Mouse (Mus musculus): ENCODE measurements at regions not wholly inside any gene's neighbourhood (a gene's known extent, or its start where the extent isn't known, plus 50 kb on each side); places are given as distances from the start of the nearest gene placed in this dataset.

DNA sequence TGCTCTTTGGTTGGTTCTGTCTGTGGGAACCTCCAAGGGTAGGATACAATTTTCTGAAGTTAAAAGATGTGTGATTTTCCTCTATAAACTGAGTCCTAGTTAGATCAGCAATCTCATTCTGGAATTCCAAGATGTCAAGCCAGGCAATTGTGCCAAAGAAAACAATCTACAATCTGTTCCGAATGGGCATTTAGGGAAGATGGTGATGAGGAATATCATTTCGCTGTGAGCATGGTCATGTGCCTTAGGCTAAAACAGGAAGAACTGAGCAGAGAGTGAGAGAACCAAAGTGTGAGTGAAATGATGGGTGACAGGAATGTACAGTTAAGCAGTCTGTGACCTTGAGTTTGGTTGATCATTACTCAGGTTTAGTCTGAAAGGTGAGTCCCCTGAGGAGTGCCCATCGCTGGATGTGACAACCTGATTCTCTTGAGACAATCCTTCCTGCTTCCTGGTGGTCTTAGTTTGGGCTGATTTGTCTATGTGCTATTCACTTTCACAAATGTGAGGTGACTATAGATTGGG is 504.1 kb downstream of the Btbd3 start:
- no peak for TF ChIP-seq CTCF (IDR thresholded peaks at IDR 0.05; ENCODE audit: borderline replicate concordance, insufficient read depth, low read depth, low read length)
- TF ChIP-seq POLR2A (IDR thresholded peaks at IDR 0.05; ENCODE audit: borderline replicate concordance, insufficient read depth, low read length) = no peak

Measured in cerebellum, adult 2 months (tissue).